Mouse (Mus musculus): ENCODE data around the gene Pklr.
A peak's percentile ranks its signal among the peaks of the same experiment; 100 is the strongest.
"Not testable (repeated sequence)": the region's sequence is repeated elsewhere in the genome, so short reads cannot be mapped to it uniquely, and the experiment has no call there.

The Pklr gene

GRCm38 (mm10) chr3:89125981-89126380 is 10.0 kb upstream of the Pklr start:
- no peak for DNase-seq

GRCm38 (mm10) chr3:89129908-89130307 is 6.0 kb upstream of the Pklr start:
- no peak for DNase-seq

GRCm38 (mm10) chr3:89131816-89132215 is 4.1 kb upstream of the Pklr start:
- DNase-seq, result no peak

- DNase-seq, result no peak
Measured at GRCm38 (mm10) chr3:89132285-89133062, 3.5 kb upstream of the Pklr start.

- no peak for DNase-seq
Measured at GRCm38 (mm10) chr3:89133063-89133450, 2.9 kb upstream of the Pklr start.

GRCm38 (mm10) chr3:89133752-89134151 is 2.2 kb upstream of the Pklr start:
- DNase-seq, result no peak

- DNase-seq, result peak; percentile 90
Measured at GRCm38 (mm10) chr3:89136365-89136764, 423 bp downstream of the Pklr start.

GRCm38 (mm10) chr3:89144821-89145220 is 8.9 kb downstream of the Pklr start:
- peak; percentile 58 for DNase-seq

GRCm38 (mm10) chr3:89145566-89145965 is 9.6 kb downstream of the Pklr start:
- DNase-seq, result no peak

GRCm38 (mm10) chr3:89147101-89147978 is 11.4 kb downstream of the Pklr start:
- peak; percentile 72 for DNase-seq

GRCm38 (mm10) chr3:89147979-89148311 is 12.0 kb downstream of the Pklr start:
- no peak for DNase-seq

- no peak for DNase-seq
Measured at GRCm38 (mm10) chr3:89148567-89148966, 12.6 kb downstream of the Pklr start.

- no peak for DNase-seq
Measured at GRCm38 (mm10) chr3:89152084-89152835, 16.3 kb downstream of the Pklr start.

- no peak for DNase-seq
Measured at GRCm38 (mm10) chr3:89156951-89157350, 21.0 kb downstream of the Pklr start.

- DNase-seq, result no peak
Measured at GRCm38 (mm10) chr3:89158651-89159050, 22.7 kb downstream of the Pklr start.

GRCm38 (mm10) chr3:89159211-89159610 is 23.3 kb downstream of the Pklr start:
- no peak for DNase-seq

GRCm38 (mm10) chr3:89159616-89160344 is 23.8 kb downstream of the Pklr start, which contains the start of gene Hcn3:
Gene Hcn3, minus strand, starts transcription at chr3:89160196.
- DNase-seq, result no peak

- not testable (repeated sequence) for DNase-seq
Measured at GRCm38 (mm10) chr3:89161207-89161606, 25.3 kb downstream of the Pklr start.

GRCm38 (mm10) chr3:89161786-89162185 is 25.8 kb downstream of the Pklr start:
- DNase-seq, result no peak

- no peak for DNase-seq
Measured at GRCm38 (mm10) chr3:89163123-89163522, 27.2 kb downstream of the Pklr start.

- DNase-seq, result no peak
Measured at GRCm38 (mm10) chr3:89163643-89164245, 27.8 kb downstream of the Pklr start.
